Mouse (Mus musculus) heart, embryonic 14.5 days (tissue): ENCODE measurements around the gene Efna5. TPM values are rescaled to one million over a fixed set of nuclear protein-coding genes. Genes with fewer than 3 reads are reported as not detected.

Experiments
- ATAC-seq: fragments of 200-750 bp; cut with Nextera tagmentation; 2 replicates; pipeline ENCODE4 v1.8.0; 2017; ENCODE audit warnings: low read depth, moderate TSS enrichment; ENCODE audit not compliant: insufficient number of reproducible peaks, insufficient read depth, low FRiP score
- H3K27ac ChIP-seq, 2 experiments: fragments of 200-500 bp in 1 of 2; fragments of 300-500 bp in 1 of 2; sonication (generic) in 1 of 2; replicated peaks in 1 of 2; 2 replicates each; pipeline ENCODE4 v1.5.1; 2012 to 2014; ENCODE audit warnings: low read depth in 2 of 2, low read length in 2 of 2, control low read depth in 1 of 2, mild to moderate bottlenecking in 1 of 2, mixed read lengths in 1 of 2; ENCODE audit not compliant: control insufficient read depth in 1 of 2, insufficient read depth in 1 of 2
- H3K27me3 ChIP-seq: fragments of 300-500 bp; sonication (generic); 2 replicates; pipeline ENCODE4 v1.6.1; 2014; ENCODE audit warnings: mild to moderate bottlenecking, low read length, control low read depth; ENCODE audit not compliant: control insufficient read depth, insufficient read depth
- H3K36me3 ChIP-seq: fragments of 300-500 bp; sonication (generic); 2 replicates; pipeline ENCODE4 v1.6.1; 2014; ENCODE audit warnings: mild to moderate bottlenecking, control low read depth, low read length, mixed read lengths; ENCODE audit not compliant: control insufficient read depth, insufficient read depth
- H3K4me1 ChIP-seq, 2 experiments: fragments of 200-500 bp in 1 of 2; fragments of 300-500 bp in 1 of 2; sonication (generic) in 1 of 2; 2 replicates each; pipeline ENCODE4 v1.6.1; 2012 to 2014; ENCODE audit warnings: low read length in 2 of 2, control low read depth in 1 of 2, mixed read lengths in 1 of 2; ENCODE audit not compliant: control insufficient read depth in 2 of 2, insufficient read depth in 2 of 2
- H3K4me2 ChIP-seq: fragments of 300-500 bp; sonication (generic); 2 replicates; pipeline ENCODE4 v1.6.1; 2014; ENCODE audit warnings: mild to moderate bottlenecking, low read length
- H3K4me3 ChIP-seq, 2 experiments: fragments of 200-500 bp in 1 of 2; fragments of 300-500 bp in 1 of 2; sonication (generic) in 1 of 2; 2 replicates each; pipeline ENCODE4 v1.5.1; 2012 to 2014; ENCODE audit warnings: low read length in 2 of 2, mild to moderate bottlenecking in 2 of 2, control low read depth in 1 of 2, low read depth in 1 of 2, moderate library complexity in 1 of 2; ENCODE audit not compliant: control insufficient read depth in 1 of 2, insufficient read depth in 1 of 2
- H3K9ac ChIP-seq: fragments of 300-500 bp; sonication (generic); 2 replicates; pipeline ENCODE4 v1.6.1; 2014; ENCODE audit warnings: mild to moderate bottlenecking, low read length
- H3K9me3 ChIP-seq: fragments of 300-500 bp; sonication (generic); 2 replicates; pipeline ENCODE4 v1.6.1; 2016; ENCODE audit warnings: low read length, control low read depth; ENCODE audit not compliant: control insufficient read depth
- WGBS: fragments of 180-500 bp; shearing (Covaris S2); extraction: QIAGEN DNeasy Blood & Tissue Kit; methylation state at CpG from one replicate; pipeline ENCODE4 v1.1.7; 2014; 5-methylcytosine and 5-hydroxymethylcytosine counted together
- polyA plus RNA-seq: library from polyadenylated mRNA; unstranded; fragments of >200 nt; fragmentation: Nextera tagmentation; extraction: Ambion mirVana; gene quantifications from 2 replicates; pipeline ENCODE4 v1.2.1, GENCODE M21; 2014

Efna5 gene
- polyA plus RNA-seq, 1 experiment from 2014 or later, result 26.4 TPM

GRCm38 (mm10) chr17:62755635-62756034 lies 125.5 kb downstream of the Efna5 start:
- H3K4me2 ChIP-seq, result 0 out of 2 replicates have a peak overlapping the region, but pooled peaks have one; percentile 8
- H3K4me1 ChIP-seq, result peaks cover 9 to 40% of the 10 kb centered on the region in 2 experiments
- peak overlapping the region; percentile 24 to 85; a peak in 3 of 4 replicates for H3K27ac ChIP-seq
- no peak overlapping the region for H3K9ac ChIP-seq
- no peaks in the 10 kb centered on the region for H3K36me3 ChIP-seq
- 38% methylated on average over 2 of the region's 2 CpGs for WGBS
- no peaks in the 10 kb centered on the region for H3K9me3 ChIP-seq
- no peaks in the 10 kb centered on the region for H3K27me3 ChIP-seq
- H3K4me3 ChIP-seq, result no peak overlapping the region
- ATAC-seq, result no peak

- H3K27me3 ChIP-seq, result no peaks in the 10 kb centered on the region
- no peak overlapping the region for H3K4me2 ChIP-seq
- H3K36me3 ChIP-seq, result no peaks in the 10 kb centered on the region
- no peak overlapping the region for H3K27ac ChIP-seq
- no peak overlapping the region for H3K9ac ChIP-seq
- ATAC-seq, result no peak
- 80% methylated on average over 4 of the region's 4 CpGs for WGBS
- H3K9me3 ChIP-seq, result no peaks in the 10 kb centered on the region
- peaks cover 6 to 42% of the 10 kb centered on the region in 2 experiments for H3K4me1 ChIP-seq
- no peak overlapping the region for H3K4me3 ChIP-seq
These were observed 126.5 kb downstream of the Efna5 start for GRCm38 (mm10) chr17:62754638-62755037.

GRCm38 (mm10) chr17:62752381-62752889 lies 128.7 kb downstream of the Efna5 start:
- H3K9ac ChIP-seq, result no peak overlapping the region
- no peak overlapping the region for H3K4me3 ChIP-seq
- H3K27me3 ChIP-seq, result no peaks in the 10 kb centered on the region
- ATAC-seq, result no peak
- no peak overlapping the region for H3K27ac ChIP-seq
- no peaks in the 10 kb centered on the region for H3K36me3 ChIP-seq
- H3K4me1 ChIP-seq, result peaks cover 8 to 45% of the 10 kb centered on the region in 2 experiments
- WGBS, result 59% methylated on average over 2 of the region's 2 CpGs
- H3K4me2 ChIP-seq, result no peak overlapping the region
- no peaks in the 10 kb centered on the region for H3K9me3 ChIP-seq

GRCm38 (mm10) chr17:62750647-62751046 lies 130.5 kb downstream of the Efna5 start:
- 48% methylated on average over 3 of the region's 3 CpGs for WGBS
- Histone ChIP-seq H3K4me1 (peaks cover 3 to 27% of the 10 kb centered on the region in 2 experiments), H3K27ac (no peak overlapping the region), H3K4me3 (no peak overlapping the region), H3K27me3 (no peaks in the 10 kb centered on the region), H3K9me3 (no peaks in the 10 kb centered on the region), H3K4me2 (no peak overlapping the region), H3K36me3 (no peaks in the 10 kb centered on the region), H3K9ac (no peak overlapping the region)
- no peak for ATAC-seq

- 22% methylated on average over 16 of the region's 16 CpGs for WGBS
- Histone ChIP-seq H3K27ac (no peak overlapping the region), H3K4me1 (peaks cover 3 to 19% of the 10 kb centered on the region in 2 experiments), H3K27me3 (no peaks in the 10 kb centered on the region), H3K9me3 (no peaks in the 10 kb centered on the region), H3K4me3 (no peak overlapping the region), H3K9ac (peak overlapping the region; percentile 5; the same call in 1 of the 2 replicates), H3K36me3 (no peaks in the 10 kb centered on the region), H3K4me2 (peak overlapping the region; percentile 46)
- no peak for ATAC-seq
These were observed 132.1 kb downstream of the Efna5 start for GRCm38 (mm10) chr17:62748803-62749619.

GRCm38 (mm10) chr17:62747381-62747780 lies 133.7 kb downstream of the Efna5 start:
- Histone ChIP-seq H3K4me2 (no peak overlapping the region), H3K4me1 (peaks cover 3 to 19% of the 10 kb centered on the region in 2 experiments), H3K9me3 (no peaks in the 10 kb centered on the region), H3K27me3 (no peaks in the 10 kb centered on the region), H3K27ac (no peak overlapping the region), H3K36me3 (no peaks in the 10 kb centered on the region), H3K4me3 (no peak overlapping the region), H3K9ac (no peak overlapping the region)
- ATAC-seq, result no peak
- WGBS, result 84% methylated on average over 8 of the region's 8 CpGs

GRCm38 (mm10) chr17:62746827-62747226 lies 134.3 kb downstream of the Efna5 start:
- Histone ChIP-seq H3K4me2 (no peak overlapping the region), H3K9ac (no peak overlapping the region), H3K4me1 (peaks cover 5 to 21% of the 10 kb centered on the region in 2 experiments), H3K27me3 (no peaks in the 10 kb centered on the region), H3K36me3 (no peaks in the 10 kb centered on the region), H3K27ac (no peak overlapping the region), H3K4me3 (no peak overlapping the region), H3K9me3 (no peaks in the 10 kb centered on the region)
- WGBS, result 84% methylated on average over 9 of the region's 9 CpGs
- no peak for ATAC-seq
